Mouse (Mus musculus): Measurements from ENCODE around the gene Pgam2.
A peak's percentile ranks its signal among the peaks of the same experiment; 100 is the strongest.

Pgam2 gene

GRCm38 (mm10) chr11:5766019-5766418 lies 37.5 kb downstream of the Pgam2 start:
- DNase-seq (ENCODE audit: low spot score in 2 of 2) = no peak

DNA sequence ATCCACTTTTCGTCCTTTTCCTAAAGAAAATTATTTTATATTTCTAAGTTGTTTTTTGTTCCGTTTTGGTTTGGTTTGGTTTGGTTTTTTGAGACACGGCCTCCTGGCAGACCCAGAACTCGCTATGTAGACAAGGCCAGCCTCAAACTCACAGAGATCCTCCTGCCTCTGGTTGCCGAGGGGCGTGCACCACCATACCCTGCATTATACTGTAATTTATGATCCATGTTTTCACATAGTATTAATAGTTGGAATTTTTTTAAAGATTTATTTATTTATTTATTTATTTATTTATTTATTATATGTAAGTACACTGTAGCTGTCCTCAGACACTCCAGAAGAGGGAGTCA lies 40.9 kb downstream of the Pgam2 start:
- DNase-seq (ENCODE audit: low spot score in 2 of 2) = no peak

- peak; percentile 93 for DNase-seq (ENCODE audit: low spot score in 2 of 2)
These were observed 41.5 kb downstream of the Pgam2 start, which contains the start of gene Urgcp for GRCm38 (mm10) chr11:5761820-5762632. Gene Urgcp, minus strand, starts transcription at chr11:5762376.

GRCm38 (mm10) chr11:5753755-5754154 lies 49.8 kb downstream of the Pgam2 start:
- DNase-seq (ENCODE audit: low spot score in 2 of 2) = no peak
